Mouse (Mus musculus): ENCODE measurements around the gene Dgki. TPM values are rescaled to one million over a fixed set of nuclear protein-coding genes. Genes with fewer than 3 reads are reported as not detected.

The Dgki gene
- total RNA-seq, 2 experiments from 2014 or later: 0.13 to 0.15 TPM

- no peak for DNase-seq
Observed at GRCm38 (mm10) chr6:36808306-36809058, 491.5 kb downstream of the Dgki start.

DNA sequence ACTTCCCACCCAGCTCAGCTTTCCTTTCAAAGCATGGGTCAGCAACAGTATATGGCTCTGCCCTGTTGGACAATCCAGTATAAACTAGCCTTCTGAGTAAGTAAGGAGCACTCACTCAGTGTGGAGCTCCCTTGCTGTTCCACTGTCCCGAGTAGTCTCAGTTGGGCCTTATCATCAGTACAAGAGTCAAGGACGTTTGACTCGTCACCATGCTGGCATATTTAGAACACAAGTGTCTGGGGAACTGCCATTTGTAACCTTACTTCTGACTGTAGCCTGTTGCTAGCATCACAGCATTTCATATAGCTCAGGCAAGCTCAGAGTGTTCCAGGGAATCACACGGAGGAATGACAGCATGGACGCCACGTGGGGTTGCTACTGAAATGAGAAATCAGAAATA lies 493.1 kb downstream of the Dgki start:
- DNase-seq: no peak

- no peak for DNase-seq
Observed at GRCm38 (mm10) chr6:36800309-36800946, 499.6 kb downstream of the Dgki start.

GRCm38 (mm10) chr6:36797066-36797655 lies 502.8 kb downstream of the Dgki start:
- DNase-seq: no peak

Other genes with a start within 250 kb of the Dgki start
- 10 to 100 TPM; 10.6 to 11.9 TPM for gene Creb3l2, start 142.0 kb upstream of the Dgki start, total RNA-seq (2021)
- not detected for gene Akr1d1, start 230.0 kb upstream of the Dgki start, total RNA-seq (2021)

Measured in gastrocnemius, postnatal 25 days (tissue).